Mouse (Mus musculus) lung, postnatal 25 days (tissue): Measurements from ENCODE around the gene Taar2.
A peak's percentile ranks its signal among the peaks of the same experiment; 100 is the strongest.

Experiments
- DNase-seq: peaks from one replicate; pipeline ENCODE4 v3.0.0; 2022; ENCODE audit warnings: low spot score

Gene Taar2

DNA sequence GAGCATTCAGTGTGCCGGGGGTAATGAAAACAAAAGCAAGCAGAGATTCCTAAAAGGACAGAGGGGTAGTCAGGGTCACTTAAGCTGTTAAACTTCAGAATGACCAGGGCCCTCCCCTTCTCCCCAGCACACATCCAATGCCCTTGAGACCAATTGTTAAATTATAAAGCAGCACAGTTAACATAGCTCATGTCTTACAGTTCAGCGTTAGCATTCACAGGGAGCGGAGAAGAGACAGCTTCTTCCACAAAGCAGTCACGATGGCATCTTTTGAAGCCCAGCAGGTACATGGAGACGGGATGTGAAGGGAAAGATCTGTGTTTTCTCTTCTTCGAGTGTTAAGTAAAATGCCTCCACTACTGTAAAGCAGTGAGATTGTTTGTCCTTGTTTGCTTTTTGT, at the start of gene Taar2:
TSS of gene Taar2 (plus strand) at position 261 of the 400 bp plus-strand sequence.
- no peak for DNase-seq

DNA sequence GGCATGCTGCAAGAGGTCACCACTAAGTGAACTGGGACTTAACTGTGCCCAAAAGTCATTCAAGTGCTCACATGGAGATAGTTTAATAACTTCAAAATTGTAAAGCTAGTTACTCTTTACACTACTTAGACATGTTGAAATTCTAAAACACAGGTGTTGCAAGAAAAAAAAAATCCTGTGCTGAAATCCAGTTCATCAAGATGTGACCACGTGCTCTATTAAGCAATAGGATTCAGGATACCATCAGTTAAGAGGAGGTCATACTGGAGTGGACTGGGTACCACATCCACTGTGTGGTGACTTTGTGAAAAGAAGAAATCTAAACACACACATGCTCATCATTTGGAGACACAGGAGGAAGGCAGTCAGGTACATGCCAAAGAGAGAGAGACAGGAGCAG, 45.4 kb upstream of the Taar2 start:
- DNase-seq, result peak; percentile 4

DNA sequence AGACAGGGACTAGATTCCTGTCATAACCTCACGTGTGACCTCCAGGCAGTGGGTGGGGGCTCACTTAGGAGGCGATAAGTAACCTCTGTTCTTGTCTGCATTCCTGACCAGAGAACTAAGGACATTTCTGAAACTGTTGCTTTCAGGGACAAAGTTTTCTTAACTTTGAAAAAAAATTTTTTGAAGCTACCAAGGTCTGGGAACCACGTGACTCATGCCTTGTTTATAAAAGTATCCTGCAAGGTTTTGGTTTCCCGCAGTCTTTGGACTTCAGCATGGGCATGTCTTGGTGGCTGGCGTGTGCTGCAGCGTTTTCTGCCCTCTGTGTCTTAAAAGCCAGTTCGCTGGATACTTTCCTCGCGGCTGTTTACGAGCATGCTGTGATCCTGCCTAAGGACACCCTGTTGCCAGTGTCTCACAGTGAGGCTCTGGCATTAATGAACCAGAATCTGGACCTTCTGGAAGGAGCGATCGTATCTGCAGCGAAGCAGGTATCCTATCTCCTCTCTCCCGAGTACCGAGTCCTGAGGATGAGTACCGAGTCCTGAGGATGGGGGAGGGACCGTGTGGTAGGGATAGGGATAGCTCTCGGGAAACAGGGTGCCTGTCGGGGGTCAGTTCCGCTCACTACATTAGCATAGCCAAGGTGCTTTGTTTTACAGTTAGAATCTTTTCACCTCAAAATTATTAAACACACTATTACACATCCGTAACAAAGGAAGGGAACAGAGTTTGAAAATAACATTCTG, 43.6 kb upstream of the Taar2 start, which contains the start of gene Vnn1:
TSS of gene Vnn1 (plus strand) at position 88 of the 749 bp plus-strand sequence.
- DNase-seq, result peak; percentile 2

DNA sequence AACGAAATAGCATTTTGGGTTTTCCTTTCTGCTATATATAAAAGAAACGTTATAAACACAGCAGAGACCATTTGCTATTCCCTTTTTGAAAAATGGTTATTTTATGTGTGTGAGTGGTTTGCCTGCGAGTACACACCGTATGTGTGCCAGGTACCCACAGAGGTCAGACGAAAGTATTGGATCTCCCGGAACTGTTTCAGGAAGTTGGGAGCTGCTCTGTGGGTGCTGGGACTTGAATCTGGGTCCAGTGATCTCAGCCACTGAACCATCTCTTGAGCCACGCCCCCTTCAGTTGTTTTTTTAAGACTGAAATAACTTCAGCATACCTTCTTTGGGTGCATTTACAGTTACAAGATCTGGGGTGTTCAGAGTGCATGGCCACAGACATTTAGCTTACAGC, 43.0 kb upstream of the Taar2 start:
- no peak for DNase-seq

DNA sequence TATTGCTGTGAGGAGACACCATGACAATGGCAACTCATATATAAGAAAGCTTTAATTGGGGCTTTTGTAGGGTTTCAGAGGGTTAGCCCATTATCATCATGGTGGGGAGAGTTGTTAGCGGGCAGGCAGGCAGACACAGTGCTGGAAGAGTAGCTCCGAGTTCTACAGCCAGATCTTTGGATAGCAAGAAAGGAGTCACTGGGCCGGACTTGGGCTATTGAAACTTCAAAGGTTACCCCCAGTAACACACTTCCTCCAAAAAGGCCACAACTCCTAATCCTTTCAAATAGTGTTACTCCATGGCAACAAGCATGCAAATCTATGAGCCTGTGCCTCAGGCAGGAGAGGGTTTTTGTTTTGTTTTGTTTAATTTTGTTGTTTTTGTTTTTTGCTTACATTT, 37.3 kb upstream of the Taar2 start:
- no peak for DNase-seq

DNA sequence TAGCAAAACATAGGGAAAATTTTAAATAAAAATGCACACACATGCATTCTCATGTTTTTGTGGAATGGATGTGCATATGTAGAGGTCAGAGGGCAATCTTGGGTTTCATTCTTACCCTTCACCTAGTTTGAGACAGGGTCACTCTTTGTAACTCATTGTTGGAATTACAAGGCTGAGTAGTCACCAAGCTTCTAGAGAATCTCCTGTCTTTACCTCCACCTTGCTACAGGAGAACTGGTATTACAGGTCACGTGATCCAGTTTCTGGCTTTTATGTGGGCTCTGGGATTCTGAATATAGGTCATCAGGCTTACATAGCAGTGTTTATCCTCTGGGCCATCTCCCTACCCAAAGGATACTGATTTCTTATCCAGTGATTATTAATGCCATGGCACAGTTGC, 32.7 kb upstream of the Taar2 start:
- no peak for DNase-seq

DNA sequence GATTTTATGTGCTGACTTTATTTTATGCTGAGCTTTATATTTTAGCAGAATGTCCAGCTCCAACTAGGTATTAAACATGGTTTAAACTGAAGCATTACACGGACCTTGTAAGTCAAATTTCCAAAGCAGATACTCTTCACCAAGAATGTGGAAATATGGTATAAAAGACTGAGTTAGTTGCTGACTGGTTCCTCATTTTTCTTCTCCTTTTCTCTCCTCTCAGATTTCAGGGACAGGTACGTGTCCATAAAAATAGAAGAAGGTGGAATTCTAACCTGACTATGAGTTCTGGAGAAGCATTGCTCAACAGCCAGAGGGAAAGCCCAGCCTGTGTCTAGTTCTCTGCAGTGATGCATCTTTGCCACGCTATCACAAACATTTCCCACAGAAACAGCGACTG, 18.3 kb upstream of the Taar2 start, which contains the start of gene Taar1:
TSS of gene Taar1 (plus strand) at position 301 of the 400 bp plus-strand sequence.
- no peak for DNase-seq

DNA sequence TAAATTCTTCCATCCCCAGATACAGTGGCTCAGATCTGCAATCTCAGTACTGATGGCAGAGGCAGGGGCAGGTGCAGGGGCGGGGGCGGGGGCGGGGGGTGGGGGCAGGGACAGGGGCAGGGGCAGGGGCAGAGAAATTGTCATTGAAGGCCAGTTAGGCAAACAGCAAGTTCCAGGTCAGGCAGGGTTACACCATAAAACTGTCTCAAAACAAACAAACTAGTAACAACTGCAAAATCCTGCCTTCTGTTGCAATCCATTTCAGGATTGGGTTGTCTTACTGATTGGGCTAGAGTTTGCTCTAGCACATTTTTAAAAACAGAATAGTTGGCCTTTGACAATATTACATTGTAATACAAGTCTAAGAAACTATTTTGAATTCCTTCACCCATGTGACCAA, 15.9 kb upstream of the Taar2 start:
- no peak for DNase-seq

DNA sequence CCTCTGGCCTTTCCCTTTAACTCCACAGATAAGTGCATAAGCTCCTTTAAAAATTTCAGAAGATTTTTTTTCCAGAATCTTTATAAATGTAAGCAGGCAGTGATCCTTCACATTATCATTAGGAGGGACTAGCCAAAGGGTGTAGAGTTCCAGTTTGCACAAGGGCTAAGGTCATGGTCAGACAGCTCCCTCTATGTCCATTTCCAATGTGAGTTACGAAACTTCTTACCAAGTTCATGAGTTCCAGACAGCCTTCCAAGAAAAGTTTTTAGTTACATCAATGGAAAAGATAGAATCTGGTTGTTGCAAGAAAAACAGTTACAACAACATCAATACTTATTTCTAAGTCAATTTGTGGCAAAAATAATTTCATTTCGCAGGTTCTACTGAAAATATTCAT, 14.4 kb upstream of the Taar2 start:
- no peak for DNase-seq

DNA sequence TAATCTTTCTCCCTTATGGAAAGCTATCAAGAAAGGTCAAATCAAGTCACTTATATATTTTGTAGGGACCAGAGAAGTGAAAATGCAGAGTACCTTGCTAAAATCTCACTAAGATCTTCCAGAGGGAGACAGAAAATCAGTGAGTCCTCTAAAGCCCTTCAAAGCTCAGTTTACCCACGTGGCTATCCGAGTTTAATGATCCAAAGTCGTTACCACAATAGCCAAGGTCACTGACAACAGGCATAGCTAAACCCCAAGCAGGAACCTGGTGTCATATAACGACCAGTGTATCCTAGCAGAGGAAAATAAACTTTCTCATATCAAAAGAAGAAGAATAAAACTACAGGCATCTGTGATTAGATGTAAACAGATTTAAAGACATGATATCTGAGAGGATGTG, 759 bp upstream of the Taar2 start:
- no peak for DNase-seq

DNA sequence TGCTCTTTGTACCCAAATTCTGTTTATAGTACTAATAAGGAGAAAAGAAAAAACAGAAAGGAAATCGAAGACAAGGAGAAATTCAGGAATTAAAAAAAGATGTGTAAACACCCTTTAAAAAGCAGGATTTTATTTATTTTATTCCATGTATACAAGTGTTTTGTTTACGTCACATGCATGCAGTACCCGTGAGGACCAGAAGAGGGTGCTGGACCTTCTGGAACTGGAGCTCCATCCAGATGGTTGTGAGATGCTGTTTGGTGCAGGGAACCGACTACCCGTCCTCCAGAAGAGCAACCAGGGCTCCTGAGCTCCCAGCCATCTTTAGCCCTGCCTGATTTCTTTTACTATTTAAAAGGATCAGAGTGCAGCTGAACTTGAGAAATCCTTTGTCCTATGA, 4.1 kb downstream of the Taar2 start:
- no peak for DNase-seq

DNA sequence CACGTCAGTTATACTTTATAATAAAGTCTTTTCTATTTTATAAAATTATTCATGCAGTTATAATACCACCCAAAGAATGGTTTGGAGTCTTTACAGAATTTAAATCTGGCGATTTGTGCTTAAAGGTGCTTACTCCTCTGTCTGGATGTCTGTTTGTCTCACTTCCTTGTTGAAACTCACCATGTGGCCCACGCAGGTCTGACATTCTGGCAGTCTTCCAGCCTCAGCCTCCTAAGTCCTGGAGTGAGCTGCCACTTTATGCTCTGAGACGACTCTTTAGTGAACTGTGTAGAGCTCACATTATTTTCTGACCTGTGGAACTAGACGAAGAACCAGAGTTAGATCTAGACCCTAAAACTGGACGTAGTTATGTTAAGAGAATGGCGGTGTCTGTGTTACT, 9.7 kb downstream of the Taar2 start:
- DNase-seq, result no peak

DNA sequence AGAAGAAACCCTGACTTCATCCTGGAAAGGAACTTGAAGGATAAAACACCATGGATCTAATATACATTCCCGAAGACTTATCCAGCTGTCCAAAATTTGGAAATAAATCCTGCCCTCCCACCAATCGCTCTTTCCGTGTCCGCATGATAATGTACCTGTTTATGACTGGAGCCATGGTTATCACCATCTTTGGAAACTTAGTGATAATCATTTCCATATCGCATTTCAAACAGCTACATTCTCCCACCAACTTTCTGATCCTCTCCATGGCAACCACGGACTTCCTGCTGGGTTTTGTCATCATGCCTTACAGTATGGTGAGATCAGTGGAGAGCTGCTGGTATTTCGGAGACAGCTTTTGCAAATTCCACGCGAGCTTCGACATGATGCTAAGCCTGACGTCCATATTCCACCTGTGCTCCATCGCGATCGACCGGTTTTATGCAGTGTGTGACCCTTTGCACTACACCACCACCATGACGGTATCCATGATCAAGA, 11.2 kb downstream of the Taar2 start, which contains the start of gene Taar3:
TSS of gene Taar3 (plus strand) at position 51 of the 498 bp plus-strand sequence.
- DNase-seq, result no peak

DNA sequence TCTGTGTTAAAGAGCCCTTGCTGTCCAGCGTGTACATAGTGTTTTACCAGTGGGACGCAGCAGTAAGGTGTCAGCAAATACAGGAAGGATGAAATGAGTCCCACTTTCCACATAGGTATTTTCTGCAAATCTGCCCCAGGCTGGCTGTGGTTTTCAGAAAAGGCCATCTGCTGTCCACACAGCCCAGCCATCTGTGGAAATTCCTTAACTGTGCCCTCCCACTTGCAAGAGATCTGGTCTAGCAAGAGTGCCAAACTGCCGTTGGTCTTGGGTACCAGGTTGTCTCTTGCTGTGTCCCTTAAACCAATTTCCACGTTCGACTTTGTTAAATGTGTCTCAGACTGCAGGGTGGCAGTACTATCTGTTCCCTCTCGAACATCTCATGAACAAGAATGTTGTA, 13.3 kb downstream of the Taar2 start:
- DNase-seq, result no peak

DNA sequence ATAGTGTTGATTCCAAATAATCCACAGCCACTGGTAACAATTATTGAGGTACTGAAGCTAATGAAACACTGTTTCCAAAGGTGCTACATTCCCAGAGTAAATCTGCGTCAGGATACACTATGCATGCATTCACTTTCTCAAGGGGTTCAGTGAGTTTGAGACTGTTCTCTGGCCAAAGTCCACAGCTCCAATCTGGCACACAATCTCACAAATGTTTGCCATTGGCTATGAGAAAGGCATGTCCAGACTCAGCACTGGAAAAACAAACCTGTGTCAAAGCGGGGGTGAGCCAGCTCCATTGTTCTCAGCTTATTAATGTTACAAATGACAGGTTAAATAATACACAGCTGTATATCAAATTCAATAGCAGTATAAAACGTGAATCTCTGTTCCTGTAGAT, 20.7 kb downstream of the Taar2 start:
- peak; percentile 16 for DNase-seq

DNA sequence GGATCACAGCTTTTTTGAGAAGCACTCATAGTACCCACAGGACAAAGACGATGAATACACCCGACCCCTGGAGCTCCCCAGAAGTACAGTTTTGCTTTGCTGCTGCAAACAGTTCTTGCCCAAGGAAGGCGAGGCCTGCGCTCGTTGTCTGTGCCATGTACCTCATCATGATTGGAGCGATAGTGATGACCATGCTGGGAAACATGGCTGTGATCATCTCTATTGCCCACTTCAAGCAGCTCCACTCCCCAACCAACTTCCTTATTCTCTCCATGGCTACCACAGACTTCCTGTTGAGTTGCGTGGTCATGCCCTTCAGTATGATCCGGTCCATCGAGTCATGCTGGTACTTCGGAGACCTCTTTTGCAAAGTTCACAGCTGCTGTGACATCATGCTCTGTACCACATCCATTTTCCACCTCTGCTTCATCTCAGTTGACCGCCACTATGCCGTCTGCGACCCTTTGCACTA, 22.1 kb downstream of the Taar2 start, which contains the start of gene Taar4:
TSS of gene Taar4 (plus strand) at position 51 of the 472 bp plus-strand sequence.
- no peak for DNase-seq

DNA sequence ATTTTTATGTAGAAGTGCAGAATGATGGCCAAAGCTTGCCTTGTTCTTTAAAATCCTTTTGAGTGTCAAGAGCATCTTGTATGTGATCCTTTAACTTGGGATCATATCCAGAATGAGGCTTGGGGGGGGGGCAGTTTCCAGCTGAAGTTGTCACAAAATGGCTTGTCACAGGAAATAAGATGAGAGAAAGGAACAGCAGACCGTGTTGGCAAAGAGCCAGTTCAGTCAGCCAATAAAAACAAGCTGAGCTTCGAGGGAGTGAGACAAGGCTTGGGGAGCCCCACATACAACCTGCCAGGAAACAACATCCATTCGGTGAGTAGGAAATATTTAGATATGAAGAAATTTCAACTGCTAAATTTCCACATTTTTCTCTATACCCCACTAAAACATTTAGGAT, 25.1 kb downstream of the Taar2 start:
- no peak for DNase-seq

DNA sequence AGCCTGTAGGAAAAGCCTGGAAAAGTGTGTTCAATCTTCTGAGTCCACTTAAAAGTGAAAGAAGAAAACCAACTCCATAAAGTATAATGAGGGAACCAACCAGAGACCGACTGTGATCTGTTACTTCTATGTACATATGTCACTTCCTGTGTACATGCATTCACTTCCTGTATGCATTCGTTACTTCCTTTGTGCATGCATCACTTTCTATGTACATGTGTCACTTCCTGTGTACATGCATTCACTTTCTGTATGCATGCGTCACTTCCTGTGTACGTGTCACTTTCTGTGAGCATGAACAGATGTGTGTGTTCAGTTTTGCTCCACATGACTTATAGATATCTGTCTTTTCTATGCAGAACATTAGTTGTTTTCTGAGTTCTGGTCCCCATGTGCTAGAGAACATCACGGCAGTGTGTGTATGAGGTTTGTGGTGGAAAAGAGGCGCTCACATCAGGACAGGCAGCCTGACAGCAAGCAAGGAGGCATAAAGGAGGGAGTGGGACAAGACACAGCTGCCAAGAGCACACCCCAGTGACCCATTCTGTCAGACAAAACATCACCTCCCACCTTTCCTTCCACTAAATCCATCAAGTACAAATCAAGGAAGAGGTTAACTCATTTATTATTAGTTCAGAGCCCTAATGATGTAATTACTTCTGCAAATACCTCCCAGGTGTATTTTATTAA, 26.7 kb downstream of the Taar2 start:
- DNase-seq, result no peak

DNA sequence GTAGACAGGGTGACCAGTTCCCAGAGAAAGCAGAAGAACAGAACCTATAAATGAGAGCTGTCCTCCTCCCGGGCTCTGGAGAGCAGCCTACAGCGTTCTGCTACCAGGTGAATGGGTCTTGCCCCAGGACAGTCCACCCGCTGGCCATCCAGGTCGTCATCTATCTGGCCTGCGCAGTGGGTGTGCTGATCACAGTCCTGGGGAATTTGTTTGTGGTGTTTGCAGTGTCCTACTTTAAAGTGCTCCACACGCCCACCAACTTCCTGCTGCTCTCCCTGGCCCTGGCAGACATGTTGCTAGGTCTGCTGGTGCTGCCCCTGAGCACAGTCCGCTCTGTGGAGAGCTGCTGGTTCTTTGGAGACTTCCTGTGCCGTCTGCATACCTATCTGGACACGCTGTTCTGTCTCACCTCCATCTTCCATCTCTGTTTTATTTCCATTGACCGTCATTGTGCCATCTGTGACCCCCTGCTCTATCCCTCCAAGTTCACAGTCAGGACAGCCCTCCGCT, 32.3 kb downstream of the Taar2 start, which contains the start of gene Taar5:
TSS of gene Taar5 (plus strand) at position 51 of the 510 bp plus-strand sequence.
- no peak for DNase-seq

DNA sequence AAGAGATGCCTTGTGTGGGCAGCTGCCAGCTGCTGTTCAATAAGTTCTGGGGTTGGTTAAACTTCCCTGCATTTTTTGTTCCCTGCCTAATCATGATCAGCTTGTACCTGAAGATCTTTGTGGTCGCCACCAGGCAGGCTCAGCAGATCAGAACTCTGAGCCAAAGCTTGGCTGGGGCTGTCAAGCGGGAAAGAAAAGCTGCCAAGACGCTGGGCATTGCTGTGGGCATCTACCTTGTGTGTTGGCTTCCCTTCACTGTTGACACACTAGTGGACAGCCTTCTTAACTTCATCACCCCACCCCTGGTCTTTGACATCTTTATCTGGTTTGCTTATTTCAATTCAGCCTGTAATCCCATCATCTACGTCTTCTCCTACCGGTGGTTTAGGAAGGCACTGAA, 32.9 kb downstream of the Taar2 start:
- DNase-seq, result no peak

DNA sequence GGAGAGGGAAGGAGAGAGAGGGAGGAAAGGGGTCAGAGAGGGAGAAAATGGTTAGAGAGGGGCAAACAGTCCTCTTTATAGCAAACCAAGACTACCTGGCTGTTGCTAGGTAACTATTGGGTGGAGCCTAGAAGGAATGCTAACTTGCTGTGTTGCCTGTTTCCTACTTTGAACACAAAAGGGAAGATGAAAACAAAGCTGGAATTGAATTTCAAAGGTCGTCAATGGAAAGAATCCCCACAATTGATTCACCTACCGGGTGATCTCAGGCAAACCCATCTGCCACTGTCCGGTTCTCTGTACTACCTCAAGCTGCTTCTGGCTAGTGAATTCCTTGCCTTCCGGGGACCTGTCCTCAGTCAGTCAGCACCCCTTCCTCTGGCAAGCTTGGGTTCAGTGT, 39.6 kb downstream of the Taar2 start:
- DNase-seq, result no peak

DNA sequence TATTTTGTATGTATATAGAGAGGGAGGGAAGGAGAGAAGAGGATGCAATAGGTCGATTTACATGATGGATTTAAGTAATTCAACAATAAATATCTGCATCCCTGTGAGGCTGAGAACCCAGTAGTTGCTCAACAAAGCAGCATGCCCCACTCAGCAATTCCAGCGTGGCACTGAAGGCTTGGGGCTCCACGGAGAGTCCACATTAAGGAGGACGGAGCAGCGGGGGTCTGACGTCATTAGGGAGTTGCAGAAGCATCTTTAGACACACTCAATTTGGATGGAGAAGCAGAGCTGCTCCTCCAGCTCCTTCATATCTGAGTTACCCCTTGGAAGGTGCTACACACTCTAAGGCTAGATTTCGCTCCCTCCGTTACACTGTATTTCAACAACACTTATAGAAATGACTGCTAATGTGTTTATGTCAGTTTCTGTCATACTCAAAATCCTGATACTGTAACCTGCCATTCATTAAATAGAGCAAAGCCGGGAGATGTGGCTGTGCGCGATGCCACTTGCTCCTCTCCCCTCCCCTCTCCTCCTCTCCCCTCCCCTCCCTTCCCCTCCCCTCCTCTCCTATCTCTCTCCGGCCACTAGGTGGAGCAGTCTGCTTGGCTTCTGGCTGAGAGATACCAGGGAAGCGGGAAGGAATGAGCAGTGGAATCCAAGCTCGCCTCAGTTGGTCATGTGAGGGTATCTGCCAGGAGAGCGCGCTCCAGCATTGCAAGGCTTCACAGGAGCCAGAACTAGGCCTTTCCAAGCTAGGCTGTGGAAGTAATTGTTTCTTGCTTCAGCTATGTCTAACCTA, 40.7 kb downstream of the Taar2 start:
- peak; percentile 61 for DNase-seq
